Mouse (Mus musculus): Measurements from ENCODE around the gene Hist1h2af. TPM values are rescaled to one million over a fixed set of nuclear protein-coding genes. Genes with fewer than 3 reads are reported as not detected.

Hist1h2af gene
- polyA plus RNA-seq, 1 experiment from 2014 or later: 2.0 TPM

Small RNA genes within 50 kb of the gene (microRNA-seq; reads per million reads assigned to microRNA genes)
- gene Gm44297 (not detected), gene Gm44359 (not detected), gene Gm44394 (not detected), gene n-TStga1 (3.4 reads per million, percentile 11 among the genes with 10 or more reads in this experiment)

Other genes with a start within 250 kb of the Hist1h2af start
- 12.0 and 13.1 TPM in 2 replicates for gene Zfp322a, start 164.7 kb upstream of the Hist1h2af start, polyA plus RNA-seq (2015; fragmentation: Nextera tagmentation; extraction: Ambion mirVana)
- 4.5 TPM in 2 replicates for gene Abt1, start 110.0 kb upstream of the Hist1h2af start, polyA plus RNA-seq (2015; fragmentation: Nextera tagmentation; extraction: Ambion mirVana)
- 1.9 and 2.0 TPM in 2 replicates for gene Btn1a1, start 68.0 kb upstream of the Hist1h2af start, polyA plus RNA-seq (2015; fragmentation: Nextera tagmentation; extraction: Ambion mirVana)
- gene Btn2a2, start 45.0 kb upstream of the Hist1h2af start, polyA plus RNA-seq (2015; fragmentation: Nextera tagmentation; extraction: Ambion mirVana): not detected in 2 replicates
- gene Hist1h4h, start 2.9 kb upstream of the Hist1h2af start, polyA plus RNA-seq (2015; fragmentation: Nextera tagmentation; extraction: Ambion mirVana): 5.5 and 9.8 TPM in 2 replicates
- 11.0 and 14.8 TPM in 2 replicates for gene Hist1h3g, start 1.5 kb downstream of the Hist1h2af start, polyA plus RNA-seq (2015; fragmentation: Nextera tagmentation; extraction: Ambion mirVana)
- gene Hist1h2bh, start 9.5 kb downstream of the Hist1h2af start, polyA plus RNA-seq (2015; fragmentation: Nextera tagmentation; extraction: Ambion mirVana): 1.1 and 1.8 TPM in 2 replicates
- gene Hist1h3f, start 10.1 kb downstream of the Hist1h2af start, polyA plus RNA-seq (2015; fragmentation: Nextera tagmentation; extraction: Ambion mirVana): 1.2 and 1.4 TPM in 2 replicates
- gene Hist1h4f, start 17.7 kb downstream of the Hist1h2af start, polyA plus RNA-seq (2015; fragmentation: Nextera tagmentation; extraction: Ambion mirVana): 2.4 and 2.9 TPM in 2 replicates
- gene Hist1h1d, start 19.4 kb downstream of the Hist1h2af start, polyA plus RNA-seq (2015; fragmentation: Nextera tagmentation; extraction: Ambion mirVana): 1.2 and 1.4 TPM in 2 replicates
- 3.4 and 4.2 TPM in 2 replicates for gene Hist1h3e, start 28.5 kb downstream of the Hist1h2af start, polyA plus RNA-seq (2015; fragmentation: Nextera tagmentation; extraction: Ambion mirVana)
- 63.6 and 96.6 TPM in 2 replicates for gene Hist1h2ae, start 37.3 kb downstream of the Hist1h2af start, polyA plus RNA-seq (2015; fragmentation: Nextera tagmentation; extraction: Ambion mirVana)
- 10.6 and 13.5 TPM in 2 replicates for gene Hist1h2bg, start 37.5 kb downstream of the Hist1h2af start, polyA plus RNA-seq (2015; fragmentation: Nextera tagmentation; extraction: Ambion mirVana)
- 3.7 and 5.9 TPM in 2 replicates for gene Hist1h2bf, start 40.3 kb downstream of the Hist1h2af start, polyA plus RNA-seq (2015; fragmentation: Nextera tagmentation; extraction: Ambion mirVana)
- 2.2 and 3.8 TPM in 2 replicates for gene Hist1h2ad, start 40.5 kb downstream of the Hist1h2af start, polyA plus RNA-seq (2015; fragmentation: Nextera tagmentation; extraction: Ambion mirVana)
- 6.6 and 7.7 TPM in 2 replicates for gene Hist1h3d, start 41.9 kb downstream of the Hist1h2af start, polyA plus RNA-seq (2015; fragmentation: Nextera tagmentation; extraction: Ambion mirVana)
- 126 and 155 TPM in 2 replicates for gene Hist1h4d, start 47.7 kb downstream of the Hist1h2af start, polyA plus RNA-seq (2015; fragmentation: Nextera tagmentation; extraction: Ambion mirVana)
- gene Hist1h2be, start 87.2 kb downstream of the Hist1h2af start, polyA plus RNA-seq (2015; fragmentation: Nextera tagmentation; extraction: Ambion mirVana): 1.9 and 2.0 TPM in 2 replicates
- 23.6 and 27.8 TPM in 2 replicates for gene Hist1h1e, start 88.7 kb downstream of the Hist1h2af start, polyA plus RNA-seq (2015; fragmentation: Nextera tagmentation; extraction: Ambion mirVana)
- 1.2 and 1.5 TPM in 2 replicates for gene Hist1h2ac, start 150.0 kb downstream of the Hist1h2af start, polyA plus RNA-seq (2015; fragmentation: Nextera tagmentation; extraction: Ambion mirVana)
- 202 and 220 TPM in 2 replicates for gene Hist1h2bc, start 150.3 kb downstream of the Hist1h2af start, polyA plus RNA-seq (2015; fragmentation: Nextera tagmentation; extraction: Ambion mirVana)
- gene Hist1h1t, start 161.9 kb downstream of the Hist1h2af start, polyA plus RNA-seq (2015; fragmentation: Nextera tagmentation; extraction: Ambion mirVana): 0.13 TPM in 1 of 2 replicates, not detected in the other
- 6.3 and 8.9 TPM in 2 replicates for gene Hist1h4c, start 164.5 kb downstream of the Hist1h2af start, polyA plus RNA-seq (2015; fragmentation: Nextera tagmentation; extraction: Ambion mirVana)
- gene Hfe, start 176.9 kb downstream of the Hist1h2af start, polyA plus RNA-seq (2015; fragmentation: Nextera tagmentation; extraction: Ambion mirVana): 16.0 and 16.3 TPM in 2 replicates
- gene Hist1h1c, start 204.9 kb downstream of the Hist1h2af start, polyA plus RNA-seq (2015; fragmentation: Nextera tagmentation; extraction: Ambion mirVana): 99.6 and 112 TPM in 2 replicates
- 4.4 and 7.4 TPM in 2 replicates for gene Hist1h3c, start 211.7 kb downstream of the Hist1h2af start, polyA plus RNA-seq (2015; fragmentation: Nextera tagmentation; extraction: Ambion mirVana)
- 3.2 and 6.3 TPM in 2 replicates for gene Hist1h2bb, start 212.8 kb downstream of the Hist1h2af start, polyA plus RNA-seq (2015; fragmentation: Nextera tagmentation; extraction: Ambion mirVana)
- 49.0 and 58.5 TPM in 2 replicates for gene Hist1h2ab, start 217.2 kb downstream of the Hist1h2af start, polyA plus RNA-seq (2015; fragmentation: Nextera tagmentation; extraction: Ambion mirVana)
- gene Hist1h3b, start 218.4 kb downstream of the Hist1h2af start, polyA plus RNA-seq (2015; fragmentation: Nextera tagmentation; extraction: Ambion mirVana): 14.4 TPM in 2 replicates
- gene Hist1h4b, start 223.1 kb downstream of the Hist1h2af start, polyA plus RNA-seq (2015; fragmentation: Nextera tagmentation; extraction: Ambion mirVana): 3.5 and 5.4 TPM in 2 replicates
- gene Hist1h4a, start 227.3 kb downstream of the Hist1h2af start, polyA plus RNA-seq (2015; fragmentation: Nextera tagmentation; extraction: Ambion mirVana): 0.48 TPM in 1 of 2 replicates, not detected in the other
- gene Hist1h3a, start 228.5 kb downstream of the Hist1h2af start, polyA plus RNA-seq (2015; fragmentation: Nextera tagmentation; extraction: Ambion mirVana): 4.6 and 6.8 TPM in 2 replicates
- gene Hist1h1a, start 229.8 kb downstream of the Hist1h2af start, polyA plus RNA-seq (2015; fragmentation: Nextera tagmentation; extraction: Ambion mirVana): 2.5 and 3.5 TPM in 2 replicates
- gene Trim38, start 236.0 kb downstream of the Hist1h2af start, polyA plus RNA-seq (2015; fragmentation: Nextera tagmentation; extraction: Ambion mirVana): not detected in 2 replicates

Measured in liver, embryonic 16.5 days (tissue).